Mouse (Mus musculus): Measurements from ENCODE around the gene Gk. TPM values are rescaled to one million over a fixed set of nuclear protein-coding genes. Genes with fewer than 3 reads are reported as not detected.

The Gk gene
- total RNA-seq (2021) (10 to 100 TPM; 23.9 to 26.7 TPM), polyA plus RNA-seq (2012; rRNA removed) (6.6 and 13.6 TPM in 2 replicates)
- long read RNA-seq, full-length matches to known transcripts, result 24 of 35 reads
- long read RNA-seq, partial matches to known transcripts, result 3 of 35 reads
- long read RNA-seq, other reads (novel, unspliced or antisense), result 8 of 35 reads

DNA sequence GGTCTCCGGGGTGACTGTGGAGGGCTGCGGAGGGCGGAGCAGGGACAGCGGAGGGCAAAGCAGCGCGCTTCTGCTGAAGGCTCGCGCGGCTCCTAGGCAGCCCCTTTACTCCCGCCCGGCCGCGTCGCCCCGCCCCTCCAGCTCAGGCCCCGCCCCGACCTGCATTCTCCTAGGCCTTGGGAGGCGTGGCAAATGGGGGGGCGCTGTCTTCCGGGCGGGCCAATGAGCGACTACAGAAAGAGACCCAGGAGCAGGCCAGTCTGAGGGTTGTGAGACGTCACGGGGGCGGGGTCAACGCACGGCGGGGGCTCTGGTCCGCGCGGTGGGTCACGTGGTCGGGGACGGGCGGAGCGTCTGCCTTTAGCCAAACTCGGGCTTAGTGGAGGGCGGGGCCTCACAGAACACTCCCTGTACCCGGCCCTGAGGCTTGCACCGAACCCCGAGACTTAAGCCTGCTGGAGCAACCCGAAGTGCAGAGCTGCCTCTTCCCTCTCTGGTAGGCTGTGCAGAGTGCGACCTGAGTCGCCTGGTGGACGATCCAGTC, at the start of gene Gk:
Gene Gk, minus strand, starts transcription at position 276 of the 544 bp plus-strand sequence.
- H3K79me2 ChIP-seq (replicated peaks; ENCODE audit: control insufficient read depth, insufficient read depth, low read length), result no peaks in the 10 kb centered on the region
- no peaks in the 10 kb centered on the region for H3K36me3 ChIP-seq (ENCODE audit: control insufficient read depth, insufficient read depth, low read length)
- peak within 1 kb of the TSS; percentile 61 for H3K4me3 ChIP-seq
- TF ChIP-seq EP300 (IDR thresholded peaks at IDR 0.05; ENCODE audit: insufficient read depth, low read depth, low read length), result 0 out of 2 replicates have a peak, but pooled peaks have one; percentile 11
- TF ChIP-seq POLR2A (IDR thresholded peaks at IDR 0.05; ENCODE audit: insufficient read depth, low read depth, low read length), result peak; percentile 77
- TF ChIP-seq CTCF (IDR thresholded peaks at IDR 0.05), result no peak
- DNase-seq, result peak; percentile 96 to 98
- peak within 1 kb of the TSS; percentile 83 for H3K9ac ChIP-seq (ENCODE audit: low read depth, low read length)
- H3K4me1 ChIP-seq (ENCODE audit: control insufficient read depth, insufficient read depth, low read length), result peaks cover 1% of the 10 kb centered on the region; the same call in 1 of the 2 replicates
- no peaks in the 10 kb centered on the region for H3K27me3 ChIP-seq (ENCODE audit: control insufficient read depth, insufficient read depth, low read length)
- intact Hi-C loops (cut with DNase I), result loop anchor here (5.0 kb wide), 2 partner anchors 101 to 199 kb away; no protein-coding TSS in a partner anchor
- peak within 1 kb of the TSS; percentile 95 for H3K27ac ChIP-seq
- 19% methylated on average over 34 of the region's 45 CpGs for WGBS

DNA sequence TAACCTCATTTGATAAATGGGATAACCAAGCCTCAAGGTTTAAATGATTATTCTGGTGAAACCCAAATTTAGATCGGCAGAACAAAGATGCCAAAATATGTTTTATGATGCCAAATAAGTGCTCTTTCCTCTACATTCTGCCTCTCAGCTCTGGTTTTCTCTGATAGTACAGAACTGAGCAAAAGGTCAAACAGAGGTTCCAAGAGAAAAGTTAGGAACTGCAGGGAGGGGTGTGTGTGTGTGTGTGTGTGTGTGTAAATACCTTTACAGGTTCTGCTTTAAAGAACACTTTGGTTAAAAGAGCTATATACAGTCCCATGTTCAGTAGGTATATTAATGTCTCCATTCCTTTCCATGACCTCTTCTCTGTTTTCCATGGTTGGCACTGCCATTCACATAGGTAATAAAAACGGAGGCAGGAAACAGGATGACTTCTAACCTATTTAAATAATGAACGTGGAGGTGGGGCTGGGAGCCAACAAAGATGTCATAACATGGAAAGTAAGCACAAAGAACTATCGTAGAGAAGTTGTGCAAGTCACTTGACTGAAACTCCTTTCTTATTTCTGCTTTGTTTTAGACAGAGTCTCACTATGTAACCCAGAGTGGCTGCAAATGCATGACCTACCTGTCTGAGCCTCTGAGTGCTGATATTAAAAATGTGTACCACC, 28.2 kb upstream of the Gk start:
- Histone ChIP-seq H3K79me2 (replicated peaks; ENCODE audit: control insufficient read depth, insufficient read depth, low read length) (no peaks in the 10 kb centered on the region), H3K27me3 (ENCODE audit: control insufficient read depth, insufficient read depth, low read length) (no peaks in the 10 kb centered on the region), H3K9ac (ENCODE audit: low read depth, low read length) (no peak overlapping the region), H3K4me3 (no peak overlapping the region), H3K36me3 (ENCODE audit: control insufficient read depth, insufficient read depth, low read length) (no peaks in the 10 kb centered on the region), H3K27ac (no peak overlapping the region), H3K4me1 (ENCODE audit: control insufficient read depth, insufficient read depth, low read length) (no peaks in the 10 kb centered on the region)
- intact Hi-C loops (cut with DNase I), result no loop called here
- no peak for DNase-seq
- 42% methylated on average over 4 of the region's 4 CpGs for WGBS
- TF ChIP-seq POLR2A (IDR thresholded peaks at IDR 0.05; ENCODE audit: insufficient read depth, low read depth, low read length) (no peak), CTCF (IDR thresholded peaks at IDR 0.05) (no peak), EP300 (IDR thresholded peaks at IDR 0.05; ENCODE audit: insufficient read depth, low read depth, low read length) (no peak)

DNA sequence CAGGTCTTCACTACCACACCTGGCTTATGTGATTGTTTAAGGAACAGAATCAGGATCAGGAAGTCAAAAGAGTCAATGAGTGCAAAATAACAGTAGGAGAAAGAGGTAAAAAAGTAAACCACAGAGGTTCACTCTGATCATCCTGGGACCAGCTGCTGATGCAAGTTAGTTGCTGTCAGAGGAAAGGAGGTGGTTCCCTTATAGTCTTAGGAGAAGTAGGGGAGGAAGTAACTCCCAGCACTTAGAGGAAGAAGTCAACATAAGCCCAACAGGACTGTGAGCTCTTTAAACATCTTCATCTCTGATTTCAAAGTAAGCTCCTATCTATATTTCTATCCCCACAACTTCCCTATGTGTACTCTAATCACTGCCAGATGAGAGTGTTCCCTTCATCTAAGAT, 26.4 kb upstream of the Gk start:
- intact Hi-C loops (cut with DNase I), result no loop called here

DNA sequence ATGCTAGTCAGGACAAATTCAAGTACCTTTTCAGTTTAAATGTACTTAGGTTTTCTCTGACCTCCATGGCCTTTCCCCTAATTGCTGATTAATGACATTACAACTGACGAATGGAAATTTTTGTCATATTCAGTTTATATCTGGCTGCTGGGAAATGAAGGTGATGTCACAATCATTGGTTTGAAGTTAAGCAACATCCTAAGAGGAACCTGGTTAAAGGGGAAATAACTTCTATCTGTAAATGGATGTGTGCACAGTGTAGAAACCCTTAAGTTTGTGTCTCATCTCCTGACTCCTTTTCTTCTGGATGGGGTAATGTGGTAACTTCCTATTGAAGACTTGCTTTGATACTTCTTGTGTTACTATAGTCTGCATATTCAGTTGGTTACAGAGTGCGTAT, 20.8 kb upstream of the Gk start:
- no peak for TF ChIP-seq CTCF (IDR thresholded peaks at IDR 0.05)
- no peak for TF ChIP-seq EP300 (IDR thresholded peaks at IDR 0.05; ENCODE audit: insufficient read depth, low read depth, low read length)
- TF ChIP-seq POLR2A (IDR thresholded peaks at IDR 0.05; ENCODE audit: insufficient read depth, low read depth, low read length), result no peak
- H3K4me3 ChIP-seq, result no peak overlapping the region
- WGBS, result 79% methylated on average over 2 of the region's 2 CpGs
- intact Hi-C loops (cut with DNase I), result no loop called here
- H3K4me1 ChIP-seq (ENCODE audit: control insufficient read depth, insufficient read depth, low read length), result no peaks in the 10 kb centered on the region
- H3K36me3 ChIP-seq (ENCODE audit: control insufficient read depth, insufficient read depth, low read length), result no peaks in the 10 kb centered on the region
- no peak for DNase-seq
- H3K27me3 ChIP-seq (ENCODE audit: control insufficient read depth, insufficient read depth, low read length), result no peaks in the 10 kb centered on the region
- H3K9ac ChIP-seq (ENCODE audit: low read depth, low read length), result no peak overlapping the region
- H3K79me2 ChIP-seq (replicated peaks; ENCODE audit: control insufficient read depth, insufficient read depth, low read length), result no peaks in the 10 kb centered on the region
- no peak overlapping the region for H3K27ac ChIP-seq

More for the DNA sequence above, 26.4 kb upstream of the Gk start:
- Histone ChIP-seq H3K4me1 (ENCODE audit: control insufficient read depth, insufficient read depth, low read length) (no peaks in the 10 kb centered on the region), H3K36me3 (ENCODE audit: control insufficient read depth, insufficient read depth, low read length) (no peaks in the 10 kb centered on the region), H3K27ac (no peak overlapping the region), H3K27me3 (ENCODE audit: control insufficient read depth, insufficient read depth, low read length) (no peaks in the 10 kb centered on the region), H3K4me3 (no peak overlapping the region), H3K9ac (ENCODE audit: low read depth, low read length) (no peak overlapping the region), H3K79me2 (replicated peaks; ENCODE audit: control insufficient read depth, insufficient read depth, low read length) (no peaks in the 10 kb centered on the region)
- DNase-seq, result no peak
- TF ChIP-seq POLR2A (IDR thresholded peaks at IDR 0.05; ENCODE audit: insufficient read depth, low read depth, low read length), result no peak
- TF ChIP-seq EP300 (IDR thresholded peaks at IDR 0.05; ENCODE audit: insufficient read depth, low read depth, low read length), result no peak
- TF ChIP-seq CTCF (IDR thresholded peaks at IDR 0.05), result no peak

DNA sequence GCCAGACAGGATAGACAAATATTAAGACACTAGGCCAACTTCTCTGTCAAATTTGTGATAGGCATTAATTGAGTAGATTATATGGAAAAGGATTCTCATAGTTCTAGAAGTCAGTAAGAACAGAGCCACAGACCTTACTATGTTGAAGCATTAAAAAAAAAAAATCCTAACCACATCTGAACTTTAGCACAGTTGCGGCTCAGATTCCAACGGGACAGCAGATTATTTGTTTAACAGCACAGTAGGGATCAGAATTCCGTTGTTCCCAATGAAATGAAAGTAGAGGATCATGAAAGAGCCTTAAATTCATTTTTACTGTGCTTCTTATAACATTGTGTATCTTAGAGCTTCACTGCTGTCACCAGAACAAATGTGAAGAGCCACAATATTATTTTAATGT, 1.7 kb upstream of the Gk start:
- Histone ChIP-seq H3K27ac (peak overlapping the region; percentile 16; the same call in 1 of the 2 replicates), H3K4me3 (no peak overlapping the region), H3K27me3 (ENCODE audit: control insufficient read depth, insufficient read depth, low read length) (no peaks in the 10 kb centered on the region), H3K9ac (ENCODE audit: low read depth, low read length) (no peak overlapping the region), H3K4me1 (ENCODE audit: control insufficient read depth, insufficient read depth, low read length) (peaks cover 1% of the 10 kb centered on the region; the same call in 1 of the 2 replicates), H3K79me2 (replicated peaks; ENCODE audit: control insufficient read depth, insufficient read depth, low read length) (no peaks in the 10 kb centered on the region), H3K36me3 (ENCODE audit: control insufficient read depth, insufficient read depth, low read length) (no peaks in the 10 kb centered on the region)
- TF ChIP-seq POLR2A (IDR thresholded peaks at IDR 0.05; ENCODE audit: insufficient read depth, low read depth, low read length) (no peak), CTCF (IDR thresholded peaks at IDR 0.05) (no peak), EP300 (IDR thresholded peaks at IDR 0.05; ENCODE audit: insufficient read depth, low read depth, low read length) (no peak)
- intact Hi-C loops (cut with DNase I), result loop anchor here (5.0 kb wide), 2 partner anchors 99 to 201 kb away; no protein-coding TSS in a partner anchor
- DNase-seq, result no peak
- WGBS, result 58% methylated on average over 3 of the region's 3 CpGs

DNA sequence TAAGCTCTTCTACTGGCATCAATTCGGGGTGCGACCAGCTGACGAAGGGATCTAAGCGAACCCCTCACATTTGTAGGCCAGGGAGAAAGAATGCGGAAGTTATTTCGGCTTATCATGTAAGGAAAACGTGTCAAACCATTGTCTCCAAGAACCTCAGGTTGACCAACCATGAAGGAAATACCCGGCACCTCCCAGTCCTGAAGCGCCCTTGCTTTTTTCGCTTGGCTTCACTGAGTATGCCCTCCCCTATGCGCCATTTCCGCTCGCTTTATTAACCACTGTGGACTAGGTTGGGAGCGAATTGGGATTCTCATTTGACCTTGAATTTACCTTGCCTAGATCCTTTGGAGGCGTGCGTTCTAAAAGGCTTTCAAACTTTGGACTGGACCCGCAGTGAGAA, 522 bp upstream of the Gk start:
- peak overlapping the region; percentile 95 for H3K27ac ChIP-seq
- TF ChIP-seq CTCF (IDR thresholded peaks at IDR 0.05), result no peak
- TF ChIP-seq EP300 (IDR thresholded peaks at IDR 0.05; ENCODE audit: insufficient read depth, low read depth, low read length), result no peak
- TF ChIP-seq POLR2A (IDR thresholded peaks at IDR 0.05; ENCODE audit: insufficient read depth, low read depth, low read length), result no peak
- 24% methylated on average over 17 of the region's 17 CpGs for WGBS
- no peaks in the 10 kb centered on the region for H3K27me3 ChIP-seq (ENCODE audit: control insufficient read depth, insufficient read depth, low read length)
- peaks cover 1% of the 10 kb centered on the region; the same call in 1 of the 2 replicates for H3K4me1 ChIP-seq (ENCODE audit: control insufficient read depth, insufficient read depth, low read length)
- peak overlapping the region; percentile 61 for H3K4me3 ChIP-seq
- DNase-seq, result no peak
- H3K79me2 ChIP-seq (replicated peaks; ENCODE audit: control insufficient read depth, insufficient read depth, low read length), result no peaks in the 10 kb centered on the region
- intact Hi-C loops (cut with DNase I), result loop anchor here (5.0 kb wide), 2 partner anchors 100 to 200 kb away; no protein-coding TSS in a partner anchor
- peak overlapping the region; percentile 81 for H3K9ac ChIP-seq (ENCODE audit: low read depth, low read length)
- H3K36me3 ChIP-seq (ENCODE audit: control insufficient read depth, insufficient read depth, low read length), result no peaks in the 10 kb centered on the region

Measured in heart, adult 2 months (tissue).